Mouse (Mus musculus) heart, embryonic 14.5 days (tissue): ENCODE measurements at regions not wholly inside any gene's neighbourhood (a gene's known extent, or its start where the extent isn't known, plus 50 kb on each side); places are given as distances from the start of the nearest gene placed in this dataset.

Experiments used
- ATAC-seq: fragments of 200-750 bp; cut with Nextera tagmentation; 2 replicates; pipeline ENCODE4 v1.8.0; 2017; ENCODE audit warnings: low read depth, moderate TSS enrichment; ENCODE audit not compliant: insufficient number of reproducible peaks, insufficient read depth, low FRiP score
- H3K27ac ChIP-seq, 2 experiments: fragments of 200-500 bp in 1 of 2; fragments of 300-500 bp in 1 of 2; sonication (generic) in 1 of 2; replicated peaks in 1 of 2; 2 replicates each; pipeline ENCODE4 v1.5.1; 2012 to 2014; ENCODE audit warnings: low read depth in 2 of 2, low read length in 2 of 2, control low read depth in 1 of 2, mild to moderate bottlenecking in 1 of 2, mixed read lengths in 1 of 2; ENCODE audit not compliant: control insufficient read depth in 1 of 2, insufficient read depth in 1 of 2
- H3K27me3 ChIP-seq: fragments of 300-500 bp; sonication (generic); 2 replicates; pipeline ENCODE4 v1.6.1; 2014; ENCODE audit warnings: mild to moderate bottlenecking, low read length, control low read depth; ENCODE audit not compliant: control insufficient read depth, insufficient read depth
- H3K36me3 ChIP-seq: fragments of 300-500 bp; sonication (generic); 2 replicates; pipeline ENCODE4 v1.6.1; 2014; ENCODE audit warnings: mild to moderate bottlenecking, control low read depth, low read length, mixed read lengths; ENCODE audit not compliant: control insufficient read depth, insufficient read depth
- H3K4me1 ChIP-seq, 2 experiments: fragments of 200-500 bp in 1 of 2; fragments of 300-500 bp in 1 of 2; sonication (generic) in 1 of 2; 2 replicates each; pipeline ENCODE4 v1.6.1; 2012 to 2014; ENCODE audit warnings: low read length in 2 of 2, control low read depth in 1 of 2, mixed read lengths in 1 of 2; ENCODE audit not compliant: control insufficient read depth in 2 of 2, insufficient read depth in 2 of 2
- H3K4me2 ChIP-seq: fragments of 300-500 bp; sonication (generic); 2 replicates; pipeline ENCODE4 v1.6.1; 2014; ENCODE audit warnings: mild to moderate bottlenecking, low read length
- H3K4me3 ChIP-seq, 2 experiments: fragments of 200-500 bp in 1 of 2; fragments of 300-500 bp in 1 of 2; sonication (generic) in 1 of 2; 2 replicates each; pipeline ENCODE4 v1.5.1; 2012 to 2014; ENCODE audit warnings: low read length in 2 of 2, mild to moderate bottlenecking in 2 of 2, control low read depth in 1 of 2, low read depth in 1 of 2, moderate library complexity in 1 of 2; ENCODE audit not compliant: control insufficient read depth in 1 of 2, insufficient read depth in 1 of 2
- H3K9ac ChIP-seq: fragments of 300-500 bp; sonication (generic); 2 replicates; pipeline ENCODE4 v1.6.1; 2014; ENCODE audit warnings: mild to moderate bottlenecking, low read length
- H3K9me3 ChIP-seq: fragments of 300-500 bp; sonication (generic); 2 replicates; pipeline ENCODE4 v1.6.1; 2016; ENCODE audit warnings: low read length, control low read depth; ENCODE audit not compliant: control insufficient read depth
- WGBS: fragments of 180-500 bp; shearing (Covaris S2); extraction: QIAGEN DNeasy Blood & Tissue Kit; methylation state at CpG from one replicate; pipeline ENCODE4 v1.1.7; 2014; 5-methylcytosine and 5-hydroxymethylcytosine counted together

DNA sequence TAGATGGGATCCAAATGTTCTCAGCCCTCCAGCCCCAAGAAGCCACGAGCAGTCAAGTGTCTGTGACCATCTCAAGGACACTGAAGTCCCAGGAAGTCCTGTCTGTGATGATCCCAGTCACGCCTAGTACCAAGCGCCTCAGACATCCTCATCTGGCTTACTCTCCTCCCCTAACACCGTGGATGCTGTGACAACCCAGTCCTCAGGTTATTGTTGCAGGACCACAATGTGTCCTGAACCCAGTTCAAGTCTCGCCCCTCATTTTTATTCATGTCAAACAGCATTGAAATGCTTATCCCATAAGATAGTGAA lies 129.4 kb upstream of the Mvb12b start:
- Histone ChIP-seq H3K9me3 (peaks cover 6% of the 10 kb centered on the region; the same call in 1 of the 2 replicates), H3K4me2 (no peak overlapping the region), H3K4me1 (no peaks in the 10 kb centered on the region; a peak in 1 of 4 replicates), H3K9ac (no peak overlapping the region), H3K27me3 (0 out of 2 replicates have a peak, but pooled peaks cover 4% of the 10 kb centered on the region), H3K36me3 (no peaks in the 10 kb centered on the region), H3K27ac (no peak overlapping the region), H3K4me3 (no peak overlapping the region)
- WGBS, result 57% methylated on average over 5 of the region's 5 CpGs
- no peak for ATAC-seq

DNA sequence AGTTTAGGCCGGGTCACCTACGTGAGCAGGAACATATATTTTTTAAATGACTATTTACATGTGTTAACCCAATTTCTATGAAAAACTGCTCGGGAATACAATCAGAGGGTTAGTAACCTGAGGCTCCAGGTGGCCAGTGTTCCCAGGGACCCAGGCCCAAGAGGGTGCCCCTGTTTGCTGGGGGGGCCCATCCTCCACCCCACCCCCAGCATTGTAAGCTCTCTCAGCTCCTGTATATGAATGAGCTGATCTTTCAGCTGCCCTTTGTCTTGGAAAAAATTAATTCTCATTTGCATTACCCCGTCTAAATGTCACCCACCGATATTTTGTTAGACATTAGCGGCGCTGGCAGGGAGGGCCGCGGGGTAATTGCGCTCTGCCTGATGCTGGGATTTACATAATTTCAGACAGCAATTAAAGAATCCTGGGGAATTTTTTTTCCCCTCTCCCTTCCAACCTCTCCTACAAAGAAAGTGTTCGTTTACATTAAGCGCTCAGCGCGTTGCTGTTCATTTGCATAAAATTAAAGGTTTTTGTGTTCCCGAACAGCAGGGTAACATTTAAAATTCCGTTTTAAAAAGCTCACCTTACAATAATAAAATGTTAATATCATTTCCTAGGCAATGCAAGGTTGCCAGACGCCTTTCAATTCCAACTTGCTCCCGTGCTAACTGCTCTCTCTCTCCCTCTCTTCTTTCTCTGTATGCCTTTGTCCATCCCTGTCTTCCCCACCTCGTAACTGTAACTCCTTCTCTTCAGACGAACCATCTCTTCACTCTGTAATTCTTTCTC lies 128.8 kb upstream of the Mvb12b start:
- Histone ChIP-seq H3K9ac (no peak overlapping the region), H3K4me2 (no peak overlapping the region), H3K27me3 (0 out of 2 replicates have a peak, but pooled peaks cover 4% of the 10 kb centered on the region), H3K4me3 (no peak overlapping the region), H3K27ac (no peak overlapping the region), H3K36me3 (no peaks in the 10 kb centered on the region), H3K4me1 (no peaks in the 10 kb centered on the region; a peak in 1 of 4 replicates), H3K9me3 (peaks cover 3% of the 10 kb centered on the region; the same call in 1 of the 2 replicates)
- WGBS, result 59% methylated on average over 20 of the region's 20 CpGs
- no peak for ATAC-seq

DNA sequence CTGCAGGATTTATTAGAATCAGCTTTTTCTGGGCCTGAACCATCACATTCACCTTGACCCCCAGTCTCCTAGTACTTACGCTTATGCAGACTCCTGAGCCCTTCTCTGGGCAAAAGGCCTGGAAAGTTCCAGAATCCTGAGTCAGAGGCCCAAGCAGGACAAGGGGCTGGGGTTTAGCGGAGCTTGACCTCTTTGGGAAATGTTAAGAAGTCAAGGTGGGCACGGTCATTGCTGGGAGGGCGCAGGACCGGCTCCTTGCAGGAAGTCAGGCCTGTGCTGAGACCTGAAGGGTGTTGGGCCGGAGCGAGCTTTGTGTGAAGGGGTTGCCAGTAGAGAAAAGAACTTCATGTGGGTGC lies 127.9 kb upstream of the Mvb12b start:
- WGBS, result 89% methylated on average over 7 of the region's 7 CpGs
- 0 out of 2 replicates have a peak, but pooled peaks cover 4% of the 10 kb centered on the region for H3K27me3 ChIP-seq
- ATAC-seq, result no peak
- no peaks in the 10 kb centered on the region for H3K36me3 ChIP-seq
- no peak overlapping the region for H3K9ac ChIP-seq
- no peaks in the 10 kb centered on the region; a peak in 1 of 4 replicates for H3K4me1 ChIP-seq
- H3K4me2 ChIP-seq, result no peak overlapping the region
- H3K27ac ChIP-seq, result no peak overlapping the region
- no peak overlapping the region for H3K4me3 ChIP-seq
- 0 out of 2 replicates have a peak, but pooled peaks cover 3% of the 10 kb centered on the region for H3K9me3 ChIP-seq

DNA sequence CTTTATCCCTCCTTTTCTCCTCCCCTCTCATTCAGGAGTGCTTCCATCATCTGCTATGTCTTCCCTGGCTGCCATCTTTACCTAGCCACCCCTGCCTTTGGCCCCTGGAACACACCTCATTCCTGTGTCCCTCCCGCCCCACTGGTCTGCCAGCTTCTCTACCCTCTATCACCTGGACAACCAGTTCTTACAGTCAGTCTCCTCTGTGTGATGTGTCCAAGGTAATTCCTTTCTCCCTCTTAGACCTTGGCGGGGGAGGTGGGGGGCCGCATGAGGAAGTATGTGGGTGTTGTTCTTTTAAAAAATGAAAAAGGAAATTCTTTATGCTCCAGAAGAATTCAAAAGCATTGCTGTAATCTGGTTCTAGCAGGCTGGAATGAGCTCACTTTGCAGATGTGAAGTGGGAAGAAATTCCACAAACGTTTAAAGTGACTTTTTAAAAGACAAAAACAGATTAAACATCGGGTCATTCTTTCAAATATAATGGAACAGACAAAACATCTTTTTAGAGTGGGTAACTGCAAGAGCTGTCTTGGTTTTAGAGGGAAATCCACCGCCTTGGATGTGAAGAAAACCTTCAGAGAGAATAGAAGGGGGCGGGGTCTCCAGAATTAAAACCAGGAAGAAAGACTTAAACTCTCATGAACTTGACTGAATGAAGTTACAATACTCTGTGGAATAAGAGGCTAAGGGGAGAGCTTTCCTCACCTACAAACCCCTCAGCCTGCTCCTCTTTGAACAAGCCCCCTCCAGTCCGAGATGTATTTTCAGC lies 127.3 kb upstream of the Mvb12b start:
- H3K4me2 ChIP-seq, result no peak overlapping the region
- H3K4me1 ChIP-seq, result no peaks in the 10 kb centered on the region; a peak in 1 of 4 replicates
- H3K36me3 ChIP-seq, result no peaks in the 10 kb centered on the region
- 71% methylated on average over 8 of the region's 8 CpGs for WGBS
- H3K4me3 ChIP-seq, result no peak overlapping the region
- H3K27ac ChIP-seq, result no peak overlapping the region
- H3K9me3 ChIP-seq, result 0 out of 2 replicates have a peak, but pooled peaks cover 3% of the 10 kb centered on the region
- H3K27me3 ChIP-seq, result 0 out of 2 replicates have a peak, but pooled peaks cover 4% of the 10 kb centered on the region
- ATAC-seq, result no peak
- H3K9ac ChIP-seq, result no peak overlapping the region

DNA sequence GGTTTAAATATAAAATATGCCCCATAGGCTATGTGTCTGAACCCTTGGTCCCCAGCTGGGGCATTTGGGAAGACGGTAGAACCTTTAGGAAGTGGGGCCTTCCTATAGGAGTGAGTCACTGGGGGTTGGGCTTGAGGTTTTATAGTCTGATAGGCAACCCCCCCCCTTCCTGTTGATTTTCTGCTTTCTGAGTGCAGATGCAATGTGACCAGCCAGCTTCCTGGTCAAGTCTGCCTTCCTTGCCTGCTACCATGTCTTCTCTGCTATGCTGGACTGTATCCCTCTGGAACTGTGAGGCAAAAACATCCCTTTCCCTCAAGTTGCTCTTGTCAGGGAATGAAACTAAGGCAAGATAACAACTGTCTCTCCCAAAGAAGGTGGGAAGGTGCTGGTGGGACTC lies 122.4 kb upstream of the Mvb12b start:
- Histone ChIP-seq H3K27me3 (no peaks in the 10 kb centered on the region), H3K27ac (no peak overlapping the region), H3K9me3 (no peaks in the 10 kb centered on the region), H3K4me2 (no peak overlapping the region), H3K9ac (no peak overlapping the region), H3K4me3 (no peak overlapping the region), H3K36me3 (no peaks in the 10 kb centered on the region), H3K4me1 (no peaks in the 10 kb centered on the region; a peak in 1 of 4 replicates)
- 74% methylated on average over 1 of the region's 1 CpGs for WGBS
- ATAC-seq, result no peak

DNA sequence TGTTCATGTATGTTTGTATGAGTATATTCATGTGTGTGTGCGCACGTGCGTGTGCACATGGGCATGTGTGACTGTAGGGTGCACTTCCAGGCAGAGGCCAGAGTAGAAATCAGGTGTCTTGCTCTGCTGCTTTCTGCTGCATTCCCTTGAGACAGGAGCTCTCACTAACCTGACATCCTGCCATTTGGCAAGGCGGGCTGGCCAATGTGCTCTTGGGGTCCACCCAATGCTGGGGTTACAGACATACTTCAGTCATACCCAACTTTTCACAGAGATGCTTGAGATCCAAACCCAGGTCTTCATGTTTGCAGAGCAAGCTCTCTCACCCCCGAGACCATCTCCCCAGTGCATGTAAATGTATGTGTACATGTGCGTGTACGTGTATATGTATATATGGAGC lies 120.2 kb upstream of the Mvb12b start:
- H3K9ac ChIP-seq, result no peak overlapping the region
- H3K4me2 ChIP-seq, result no peak overlapping the region
- H3K4me3 ChIP-seq, result no peak overlapping the region
- H3K27me3 ChIP-seq, result no peaks in the 10 kb centered on the region
- H3K9me3 ChIP-seq, result no peaks in the 10 kb centered on the region
- ATAC-seq, result no peak
- WGBS, result 88% methylated on average over 7 of the region's 7 CpGs
- no peaks in the 10 kb centered on the region for H3K36me3 ChIP-seq
- no peak overlapping the region for H3K27ac ChIP-seq
- H3K4me1 ChIP-seq, result no peaks in the 10 kb centered on the region

DNA sequence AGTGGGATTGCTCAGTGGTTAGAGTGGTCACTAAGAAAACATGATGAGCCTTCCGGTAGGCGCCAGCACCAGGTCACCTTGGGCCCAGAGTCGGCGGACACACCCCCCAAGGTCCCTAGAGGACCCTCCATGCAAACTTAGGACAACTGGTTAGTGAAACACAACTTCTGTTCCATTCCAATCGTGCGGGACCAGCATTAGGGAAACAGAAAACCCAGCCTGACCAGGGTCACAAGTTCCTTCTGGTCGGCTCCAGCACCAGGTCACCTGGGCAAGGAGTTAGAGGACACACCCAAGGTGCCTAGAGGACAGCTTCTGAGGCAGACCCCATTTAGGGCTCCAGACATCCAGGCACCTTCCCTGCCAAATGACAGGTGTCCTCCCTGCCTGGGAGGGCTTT lies 109.4 kb upstream of the Mvb12b start:
- H3K36me3 ChIP-seq, result no peaks in the 10 kb centered on the region
- no peak overlapping the region for H3K4me2 ChIP-seq
- no peak overlapping the region for H3K4me3 ChIP-seq
- no peak for ATAC-seq
- H3K27ac ChIP-seq, result no peak overlapping the region
- H3K4me1 ChIP-seq, result no peaks in the 10 kb centered on the region
- H3K9ac ChIP-seq, result no peak overlapping the region
- H3K27me3 ChIP-seq, result no peaks in the 10 kb centered on the region
- H3K9me3 ChIP-seq, result peaks cover 9% of the 10 kb centered on the region
- WGBS, result 90% methylated on average over 7 of the region's 7 CpGs
